Mouse (Mus musculus) cerebellum, postnatal 36 days (tissue): ENCODE measurements around the gene Ythdc1.
"Not testable (repeated sequence)": the region's sequence is repeated elsewhere in the genome, so short reads cannot be mapped to it uniquely, and the experiment has no call there.

Experiments used
- DNase-seq, 2 experiments: peaks; one replicate each; pipeline ENCODE4 v3.0.0; 2021 to 2022; ENCODE audit warnings: mixed read lengths in 2 of 2

The Ythdc1 gene

GRCm38 (mm10) chr5:86803962-86804940, at the start of gene Ythdc1:
TSS of gene Ythdc1 (plus strand) at chr5:86804221.
- peak; percentile 96 for DNase-seq

DNA sequence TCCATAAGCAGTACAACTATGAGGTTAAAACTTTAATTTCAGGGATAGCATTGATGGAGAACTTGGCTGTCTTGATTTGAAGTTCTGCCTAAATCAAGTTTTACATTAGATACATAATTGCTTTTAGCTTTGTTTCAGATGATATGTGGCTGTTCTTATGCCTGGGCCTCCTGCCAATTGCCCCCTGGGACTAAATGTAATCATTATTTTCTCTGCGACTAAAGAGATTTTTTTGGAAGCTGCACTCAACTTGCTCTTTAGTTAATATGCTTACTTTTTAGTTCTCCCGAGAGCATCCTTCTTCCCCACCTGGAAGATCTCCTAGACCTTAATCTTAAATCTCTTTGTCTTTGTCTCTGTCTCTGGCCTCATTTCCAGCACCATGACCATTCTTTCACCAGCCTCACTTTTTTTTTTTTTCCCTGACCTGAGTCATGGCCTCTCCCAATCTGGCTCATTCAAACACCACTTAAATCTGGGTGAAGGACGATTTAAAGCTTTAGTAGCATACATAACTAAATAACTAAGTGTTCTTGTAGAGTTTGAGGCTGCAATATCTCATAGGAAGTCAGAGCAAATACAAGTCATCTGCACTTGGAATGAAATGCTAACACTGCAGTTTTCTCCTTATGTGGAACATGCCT, 34.9 kb upstream of the Ythdc1 start:
- no peak for DNase-seq

- DNase-seq = no peak
Measured at GRCm38 (mm10) chr5:86771010-86771409, 33.0 kb upstream of the Ythdc1 start.

- no peak for DNase-seq
Measured at GRCm38 (mm10) chr5:86776941-86777340, 27.1 kb upstream of the Ythdc1 start.

- no peak for DNase-seq
Measured at GRCm38 (mm10) chr5:86778471-86778870, 25.6 kb upstream of the Ythdc1 start.

DNA sequence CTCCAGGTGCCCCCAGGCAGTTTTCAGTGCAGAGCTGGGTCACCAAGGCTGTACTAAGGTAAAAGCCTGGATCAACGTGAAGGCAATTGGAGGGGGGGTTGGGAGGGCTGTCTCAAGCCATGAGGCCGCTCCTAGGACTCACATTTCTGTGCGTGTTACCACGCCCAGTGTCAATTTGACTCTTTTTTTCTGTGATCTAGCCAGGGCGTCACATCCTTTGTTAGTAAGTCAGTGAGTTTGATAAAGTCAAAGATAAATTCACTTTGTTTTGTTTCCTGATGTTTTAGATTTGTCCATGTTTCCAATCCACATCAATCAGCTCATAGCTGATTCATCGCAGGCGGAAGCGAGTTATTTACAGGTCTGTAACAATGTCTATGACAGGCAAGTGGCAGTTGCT, 21.0 kb upstream of the Ythdc1 start:
- DNase-seq = no peak

DNA sequence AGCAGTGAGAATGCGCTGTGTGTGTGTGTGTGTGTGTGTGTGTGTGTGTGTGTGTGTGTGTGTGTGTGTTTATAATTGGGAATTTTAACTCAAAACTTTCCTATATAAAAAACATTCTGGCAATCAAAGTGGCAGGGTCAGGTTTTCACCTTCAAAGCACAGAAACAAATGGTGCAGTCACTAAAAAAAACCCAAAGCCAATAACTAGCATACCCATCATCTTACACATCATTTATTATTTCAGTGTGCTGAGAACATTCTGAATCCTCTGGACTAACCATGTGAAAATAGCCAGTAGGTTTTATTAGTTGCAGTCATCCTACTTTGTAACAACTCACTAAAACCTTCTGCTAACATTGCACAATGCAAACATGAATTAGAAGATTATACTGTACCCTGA, 19.8 kb upstream of the Ythdc1 start:
- DNase-seq = no peak

DNA sequence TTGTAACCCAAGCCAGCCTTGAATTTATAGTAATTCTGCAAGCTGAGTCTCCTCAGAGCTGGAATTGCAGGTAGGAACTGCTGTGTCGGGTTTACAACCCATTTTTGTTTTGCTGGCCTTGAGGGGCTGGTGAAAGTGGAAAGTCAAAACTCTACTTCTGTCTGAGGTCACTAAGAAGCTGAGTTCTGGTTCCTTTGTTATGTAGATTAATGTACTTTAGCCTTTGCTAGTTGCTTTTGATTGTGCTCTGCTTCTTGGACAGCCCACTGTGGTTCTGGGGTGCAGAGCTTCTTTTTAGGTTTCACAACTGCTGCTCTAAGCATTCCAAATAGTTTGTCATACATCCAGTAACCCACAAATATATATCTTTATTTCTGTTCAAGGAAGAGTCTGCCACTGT, 17.2 kb upstream of the Ythdc1 start:
- no peak for DNase-seq

- DNase-seq = no peak
Measured at GRCm38 (mm10) chr5:86789954-86790353, 14.1 kb upstream of the Ythdc1 start.

- DNase-seq = no peak
Measured at GRCm38 (mm10) chr5:86792249-86792648, 11.8 kb upstream of the Ythdc1 start.

DNA sequence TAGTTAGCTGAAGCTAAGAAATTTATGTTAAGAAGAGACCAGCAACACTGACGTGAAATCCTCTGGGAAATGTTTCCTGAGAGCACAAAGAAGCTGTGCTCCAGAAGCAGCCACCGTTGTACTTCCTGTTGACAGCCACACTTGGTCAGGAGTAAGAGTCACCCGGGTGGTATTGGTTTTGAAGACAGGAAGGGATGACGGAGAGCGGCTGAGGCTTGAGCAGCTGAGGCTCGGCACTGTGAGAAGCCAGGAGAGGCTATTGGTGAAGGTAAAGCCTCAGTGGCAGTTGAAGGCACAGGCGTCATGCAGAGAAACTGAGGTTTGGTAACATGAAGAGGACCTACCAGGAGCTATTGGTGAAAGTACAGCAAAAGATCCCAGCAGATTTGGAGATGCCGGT, 11.2 kb upstream of the Ythdc1 start:
- no peak for DNase-seq

GRCm38 (mm10) chr5:86816795-86817194, 12.8 kb downstream of the Ythdc1 start:
- no peak for DNase-seq

GRCm38 (mm10) chr5:86836378-86836777, 32.4 kb downstream of the Ythdc1 start:
- not testable (repeated sequence) for DNase-seq

DNA sequence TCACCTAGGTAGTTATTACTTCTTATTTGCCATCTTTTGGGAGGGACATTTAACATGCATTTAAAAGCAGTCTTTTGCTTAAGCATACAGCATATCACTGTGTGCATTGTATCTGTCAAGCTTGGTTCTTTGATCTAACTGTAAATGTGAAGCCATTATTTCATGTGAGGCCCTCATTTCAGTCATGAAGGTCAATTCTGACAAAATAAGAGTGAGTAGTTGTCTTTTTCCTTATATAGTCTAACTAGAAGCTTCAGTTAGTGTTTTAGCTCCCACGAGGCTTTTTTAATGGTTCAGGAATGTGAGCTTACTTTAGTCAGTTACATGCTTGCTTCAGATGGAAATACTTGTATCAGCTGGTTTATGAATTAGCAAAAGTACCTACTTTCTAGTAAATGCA, 34.1 kb downstream of the Ythdc1 start:
- no peak for DNase-seq

DNA sequence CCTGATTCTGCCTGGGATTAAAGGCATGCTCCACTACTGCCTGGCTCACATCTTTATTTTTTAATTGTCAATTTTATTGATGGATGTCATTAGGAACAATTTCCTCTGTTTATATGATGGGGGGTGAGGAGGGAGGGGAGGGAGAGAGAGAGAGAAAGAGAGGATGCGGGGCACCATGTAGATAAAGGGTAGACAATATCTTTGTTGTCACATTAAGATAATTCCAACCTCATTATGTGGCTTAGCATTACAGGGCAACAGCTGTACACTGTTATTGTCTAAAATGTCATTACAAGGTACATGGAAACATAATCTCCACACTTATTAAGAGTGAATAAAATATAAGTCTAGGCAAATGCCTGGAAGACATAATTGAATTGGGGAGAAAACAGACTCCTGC, 35.5 kb downstream of the Ythdc1 start:
- no peak for DNase-seq

DNA sequence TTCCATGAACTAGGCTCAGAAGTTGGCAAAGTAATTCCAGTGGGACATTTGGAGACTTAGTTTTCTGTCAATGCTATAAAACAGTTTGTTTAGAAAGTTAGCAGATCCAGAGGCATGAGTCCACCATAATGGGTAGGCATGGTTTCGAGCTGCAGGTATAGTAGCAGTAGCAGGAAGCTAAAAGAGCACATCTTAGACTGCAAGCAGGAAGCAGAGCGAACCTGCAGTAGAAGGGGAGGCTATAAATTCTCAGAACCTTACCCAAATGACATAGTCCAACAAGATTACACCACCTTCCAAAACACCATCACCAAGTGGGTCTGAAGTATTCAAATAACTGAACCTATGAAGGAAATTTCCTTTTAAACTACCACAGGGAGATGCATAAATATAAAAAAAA, 36.2 kb downstream of the Ythdc1 start:
- DNase-seq = no peak

GRCm38 (mm10) chr5:86841261-86841660, 37.2 kb downstream of the Ythdc1 start:
- not testable (repeated sequence) for DNase-seq

- peak in 1 of 2 experiments; percentile 12 for DNase-seq
Measured at GRCm38 (mm10) chr5:86850104-86850503, 46.1 kb downstream of the Ythdc1 start.

DNA sequence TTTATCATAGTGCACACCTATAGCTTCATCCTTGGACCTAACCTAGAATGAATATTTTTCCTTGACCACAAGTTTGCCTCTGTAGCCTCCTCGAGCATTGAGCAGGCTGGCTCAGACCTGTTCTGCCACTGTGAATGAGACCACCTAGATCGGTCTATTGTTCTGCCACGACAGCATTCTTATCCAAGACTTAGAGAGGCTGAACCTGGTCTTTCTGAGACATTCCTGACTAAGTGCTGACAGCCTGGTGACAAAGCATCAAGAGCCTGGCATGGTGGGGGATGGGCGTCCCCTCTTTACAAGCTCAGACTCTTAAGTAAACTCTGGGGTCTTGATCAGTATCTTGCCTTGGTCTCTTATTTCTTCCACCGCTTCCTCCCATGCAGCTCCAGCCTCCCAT, 47.6 kb downstream of the Ythdc1 start:
- no peak for DNase-seq

- DNase-seq = not testable (repeated sequence)
Measured at GRCm38 (mm10) chr5:86856505-86856904, 52.5 kb downstream of the Ythdc1 start.

DNA sequence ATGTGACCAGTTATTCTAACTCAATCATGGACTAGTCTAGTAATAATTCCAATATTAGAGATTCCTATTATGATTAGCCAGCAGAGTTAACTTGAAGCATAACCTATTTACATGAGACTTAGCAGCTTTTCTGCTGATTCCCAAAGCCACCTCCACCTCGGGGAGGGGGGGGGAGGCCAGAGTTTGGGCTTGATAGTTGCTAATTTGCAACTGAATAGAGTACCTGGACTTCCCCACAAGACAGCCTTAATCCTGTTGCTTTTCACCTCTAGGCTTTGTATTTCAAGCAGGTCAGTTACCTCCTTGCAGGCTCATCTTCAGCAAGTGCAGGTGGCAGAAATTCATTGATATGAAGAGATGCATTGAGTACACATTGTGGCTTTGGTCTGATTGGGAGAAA, 53.7 kb downstream of the Ythdc1 start:
- DNase-seq = no peak

DNA sequence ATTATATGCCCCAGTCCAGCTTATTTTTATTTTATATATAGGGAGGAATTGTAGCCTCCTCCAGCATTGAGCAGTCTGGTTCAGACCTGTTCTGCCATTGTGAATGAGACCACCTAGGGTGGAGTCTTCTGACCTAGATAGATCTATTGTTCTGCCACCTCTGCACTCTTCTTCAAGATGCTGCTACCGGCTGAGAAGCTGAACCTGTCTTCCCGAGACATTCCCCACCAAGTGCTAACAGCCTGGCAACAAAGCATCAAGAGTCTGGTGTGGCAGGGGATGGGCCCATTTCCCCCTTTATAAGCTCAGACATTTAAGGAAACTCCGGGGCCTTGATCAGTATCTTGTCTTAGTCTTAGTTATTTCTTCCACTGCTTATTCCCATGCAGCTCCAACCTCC, 54.3 kb downstream of the Ythdc1 start:
- no peak for DNase-seq

GRCm38 (mm10) chr5:86871877-86872276, 67.9 kb downstream of the Ythdc1 start:
- peak; percentile 8 to 10 for DNase-seq
